Comparison of ENCODE assay signal across 20 mouse cellular contexts in genomic region chr2:166740396-166740795, GRCm38 (mm10). TPM values are rescaled to one million over a fixed set of nuclear protein-coding genes. Genes with fewer than 3 reads are reported as not detected.
DNase-seq lines count a peak whose midpoint lies in the region; ATAC-seq lines count a peak whose summit lies in the region.
"Had no signal": no experiment of that assay in that cellular context is flagged by ENCODE, and none has a peak within 500 bp of the region (broad histone marks: within the 10 kb centered on the region; RNA-seq: fewer than 3 reads in every experiment).

No protein-coding gene starts in this region.

- no peaks in the 10 kb centered on the region for H3K27me3 ChIP-seq in midbrain, embryonic 10.5 days (ENCODE audit: low read depth, poor library complexity, severe bottlenecking)
- no peaks in the 10 kb centered on the region for H3K27me3 ChIP-seq in midbrain, embryonic 14.5 days (ENCODE audit: control insufficient read depth, insufficient read depth, low read length)
- no peaks in the 10 kb centered on the region for H3K27me3 ChIP-seq in forebrain, embryonic 10.5 days (ENCODE audit: poor library complexity, severe bottlenecking)
- H3K27me3 ChIP-seq: heart, embryonic 15.5 days; neural tube, embryonic 13.5 days had no signal

- H3K27ac ChIP-seq in midbrain, embryonic 10.5 days (replicated peaks), result peak overlapping the region; percentile 58
- H3K27ac ChIP-seq in midbrain, embryonic 14.5 days (replicated peaks; ENCODE audit: low read depth, low read length), result no peak overlapping the region
- no peak overlapping the region for H3K27ac ChIP-seq in forebrain, embryonic 10.5 days
- H3K27ac ChIP-seq: heart, adult 2 months; heart, embryonic 15.5 days; kidney, postnatal 0 days; liver, embryonic 14.5 days; neural tube, embryonic 13.5 days had no signal

- intact Hi-C loops in gastrocnemius, postnatal 36 days (cut with DNase I), result no loop called here

- no peaks in the 10 kb centered on the region for H3K36me3 ChIP-seq in midbrain, embryonic 10.5 days
- no peaks in the 10 kb centered on the region for H3K36me3 ChIP-seq in midbrain, embryonic 14.5 days (ENCODE audit: control insufficient read depth, insufficient read depth, low read length)
- no peaks in the 10 kb centered on the region for H3K36me3 ChIP-seq in forebrain, embryonic 10.5 days (replicated peaks)
- H3K36me3 ChIP-seq: heart, embryonic 15.5 days; hindbrain, embryonic 10.5 days; neural tube, embryonic 13.5 days had no signal

- ATAC-seq in midbrain, embryonic 14.5 days (ENCODE audit: low FRiP score, low TSS enrichment), result no peak
- ATAC-seq in erythroblast, adult 5-6 weeks (replicated peaks; ENCODE audit: low FRiP score, poor library complexity, severe bottlenecking), result peak; percentile 20
- no peak for ATAC-seq in activated CD4-positive, CD25-positive, alpha-beta regulatory T cell, adult 4 months
- ATAC-seq: intestine, embryonic 16.5 days; lung, postnatal 0 days had no signal

- 88% methylated on average over 6 of the region's 6 CpGs for WGBS in midbrain, embryonic 10.5 days
- 84% methylated on average over 6 of the region's 6 CpGs for WGBS in midbrain, embryonic 14.5 days
- WGBS in forebrain, embryonic 10.5 days, result 85% methylated on average over 6 of the region's 6 CpGs

- H3K9ac ChIP-seq in midbrain, embryonic 14.5 days (replicated peaks; ENCODE audit: low read length), result no peak overlapping the region
- H3K9ac ChIP-seq: heart, embryonic 15.5 days; liver, embryonic 14.5 days; neural tube, embryonic 13.5 days had no signal

- no peaks in the 10 kb centered on the region for H3K9me3 ChIP-seq in midbrain, embryonic 10.5 days (replicated peaks)
- H3K9me3 ChIP-seq in midbrain, embryonic 14.5 days (ENCODE audit: control insufficient read depth, low read length), result no peaks in the 10 kb centered on the region
- no peaks in the 10 kb centered on the region for H3K9me3 ChIP-seq in forebrain, embryonic 10.5 days
- H3K9me3 ChIP-seq: heart, embryonic 15.5 days; hindbrain, embryonic 10.5 days; megakaryocyte, embryonic 14.5 days; neural tube, embryonic 13.5 days had no signal

- no peak overlapping the region for H3K4me3 ChIP-seq in midbrain, embryonic 10.5 days
- no peak overlapping the region for H3K4me3 ChIP-seq in midbrain, embryonic 14.5 days (replicated peaks; ENCODE audit: low read depth, low read length)
- H3K4me3 ChIP-seq in forebrain, embryonic 10.5 days, result no peak overlapping the region
- H3K4me3 ChIP-seq: heart, adult 2 months; heart, embryonic 15.5 days; hindbrain, embryonic 10.5 days; megakaryocyte, embryonic 14.5 days; neural tube, embryonic 13.5 days had no signal

- DNase-seq in midbrain, embryonic 10.5 days (ENCODE audit: low spot score), result no peak
- no peak for DNase-seq in midbrain, embryonic 14.5 days
- DNase-seq in gastrocnemius, postnatal 36 days, result peak; percentile 29 to 52
- no peak for DNase-seq in left cerebral cortex, adult 18-20 months (ENCODE audit: low spot score in 2 of 2)
- DNase-seq in forebrain, embryonic 10.5 days (ENCODE audit: extremely low spot score, low spot score), result no peak
- DNase-seq: adrenal gland, postnatal 25 days; cerebellum, adult 18-20 months; heart, adult 2 months; left cerebral cortex, postnatal 4 days; thymus, adult 18-20 months had no signal

- no peak overlapping the region for H3K4me2 ChIP-seq in midbrain, embryonic 14.5 days (ENCODE audit: low read length)
- H3K4me2 ChIP-seq: heart, embryonic 15.5 days; neural tube, embryonic 13.5 days had no signal

- peaks cover 22% of the 10 kb centered on the region for H3K4me1 ChIP-seq in midbrain, embryonic 10.5 days
- H3K4me1 ChIP-seq in midbrain, embryonic 14.5 days (ENCODE audit: control insufficient read depth, insufficient read depth, low read length), result no peaks in the 10 kb centered on the region
- H3K4me1 ChIP-seq in forebrain, embryonic 10.5 days, result peaks cover 32% of the 10 kb centered on the region
- H3K4me1 ChIP-seq: heart, embryonic 15.5 days had no signal

RNA-seq across cellular contexts. Expression of gene Prex1, which starts 26.8 kb away (rescaled TPM):
- polyA plus RNA-seq in midbrain, embryonic 10.5 days (2016; fragmentation: Nextera tagmentation; extraction: Ambion mirVana), result 32.3 and 33.7 TPM in 2 replicates
- 20.3 and 24.2 TPM in 2 replicates for polyA plus RNA-seq in midbrain, embryonic 14.5 days (2014; fragmentation: Nextera tagmentation; extraction: Ambion mirVana)
- total RNA-seq in erythroblast, adult 5-6 weeks (2015; ENCODE audit: low replicate concordance), result 15.9 and 26.5 TPM in 2 replicates
- total RNA-seq in erythroblast, adult 5-6 weeks (2017; ENCODE audit: low replicate concordance), result 19.8 and 35.4 TPM in 2 replicates
- total RNA-seq in gastrocnemius, postnatal 36 days (2021), result 1 to 10 TPM; 3.7 to 5.0 TPM
- 100 to 1,000 TPM in 1 of 2 experiments, 10 to 100 TPM in 1; 91.3 to 104 TPM for total RNA-seq in left cerebral cortex, adult 18-20 months (2021)
- polyA plus RNA-seq in activated CD4-positive, CD25-positive, alpha-beta regulatory T cell, adult 4 months (2017; shearing (Covaris generic)), result 10 to 100 TPM; 34.5 to 45.2 TPM
- 24.3 and 25.5 TPM in 2 replicates for polyA plus RNA-seq in forebrain, embryonic 10.5 days (2016; fragmentation: Nextera tagmentation; extraction: Ambion mirVana)

RNA-seq across cellular contexts. Expression of gene Trp53rkb, which starts 51.9 kb away (rescaled TPM):
- polyA plus RNA-seq in midbrain, embryonic 10.5 days (2016; fragmentation: Nextera tagmentation; extraction: Ambion mirVana), result 10.0 and 12.7 TPM in 2 replicates
- polyA plus RNA-seq in midbrain, embryonic 14.5 days (2014; fragmentation: Nextera tagmentation; extraction: Ambion mirVana), result 9.4 and 11.4 TPM in 2 replicates
- total RNA-seq in erythroblast, adult 5-6 weeks (2015; ENCODE audit: low replicate concordance), result 0.38 and 1.0 TPM in 2 replicates
- total RNA-seq in erythroblast, adult 5-6 weeks (2017; ENCODE audit: low replicate concordance), result not detected in 2 replicates
- 1 to 10 TPM; 2.6 to 2.8 TPM for total RNA-seq in gastrocnemius, postnatal 36 days (2021)
- total RNA-seq in left cerebral cortex, adult 18-20 months (2021), result 1 to 10 TPM; 6.9 to 7.1 TPM
- polyA plus RNA-seq in activated CD4-positive, CD25-positive, alpha-beta regulatory T cell, adult 4 months (2017; shearing (Covaris generic)), result 1 to 10 TPM in 1 of 2 experiments, under 1 TPM in 1; 0.41 to 1.0 TPM
- polyA plus RNA-seq in forebrain, embryonic 10.5 days (2016; fragmentation: Nextera tagmentation; extraction: Ambion mirVana), result 10.4 and 11.1 TPM in 2 replicates

Comparison
In these comparisons a context has a peak if more than half of its experiments do, and no peak if none do; other contexts are left out.
1. DNase-seq: peak in gastrocnemius, postnatal 36 days (2 of 2); none in midbrain, embryonic 10.5 days (single experiment), midbrain, embryonic 14.5 days (single experiment), left cerebral cortex, adult 18-20 months (0 of 2) and forebrain, embryonic 10.5 days (single experiment).